Mouse (Mus musculus) G1E (cell line): ENCODE data around the gene Nudt17.

ENCODE experiments used
- CTCF ChIP-seq: IDR thresholded peaks from 2 replicates; pipeline ENCODE4 v1.5.1; 2012; ENCODE audit warnings: low read depth, low read length, inconsistent platforms, mixed read lengths
- GATA1 ChIP-seq: IDR thresholded peaks from 2 replicates; pipeline ENCODE4 v1.6.1; 2012; ENCODE audit warnings: borderline replicate concordance, low read length, inconsistent platforms, mixed read lengths
- GATA2 ChIP-seq: IDR thresholded peaks from 2 replicates; pipeline ENCODE4 v1.6.1; 2012; ENCODE audit warnings: low read depth, low read length, inconsistent platforms, borderline replicate concordance
- POLR2AphosphoS5 ChIP-seq: IDR thresholded peaks from 2 replicates; pipeline ENCODE4 v1.6.1; 2012; ENCODE audit warnings: low read depth, low read length, inconsistent platforms; ENCODE audit not compliant: insufficient replicate concordance
- TAL1 ChIP-seq: conservative IDR thresholded peaks from 2 replicates; pipeline ENCODE4 v1.6.1; 2012; ENCODE audit warnings: low read depth, low read length, inconsistent platforms, mixed read lengths

DNA sequence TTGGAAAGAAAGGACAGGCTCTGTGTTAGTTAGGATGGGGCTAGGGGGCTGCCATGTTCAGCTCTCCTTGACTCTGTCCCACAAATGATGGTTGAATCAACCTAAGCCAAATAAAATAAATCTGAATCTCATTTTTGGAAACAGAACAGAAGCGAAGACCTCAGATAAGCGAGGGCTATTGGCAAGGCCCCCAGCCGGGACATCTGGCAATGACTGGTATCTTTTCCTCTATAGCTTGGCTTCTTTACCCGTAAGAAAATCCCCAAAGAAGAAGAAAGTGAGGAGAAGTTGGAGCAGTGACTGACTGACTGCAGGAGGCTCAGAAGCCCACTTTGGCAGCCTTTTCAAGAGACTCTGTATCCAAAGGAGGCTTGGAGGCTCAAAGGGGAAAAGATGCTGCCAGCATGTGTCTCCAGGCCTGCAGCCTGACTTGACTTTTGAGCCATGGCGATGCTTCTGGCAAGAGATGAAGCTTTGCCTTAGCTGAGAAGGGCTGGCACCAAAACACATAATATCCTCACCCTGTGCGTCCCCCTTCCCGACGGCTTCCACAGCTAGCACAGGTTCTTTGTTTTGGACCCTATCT lies 45.5 kb downstream of the Nudt17 start:
- no peak for TF ChIP-seq CTCF
- no peak for TF ChIP-seq GATA1
- TF ChIP-seq TAL1: no peak
- no peak for TF ChIP-seq POLR2AphosphoS5
- no peak for TF ChIP-seq GATA2
